Mouse (Mus musculus): ENCODE results near the gene C1qtnf1.
"Not testable (repeated sequence)": the region's sequence is repeated elsewhere in the genome, so short reads cannot be mapped to it uniquely, and the experiment has no call there.

C1qtnf1 gene

DNA sequence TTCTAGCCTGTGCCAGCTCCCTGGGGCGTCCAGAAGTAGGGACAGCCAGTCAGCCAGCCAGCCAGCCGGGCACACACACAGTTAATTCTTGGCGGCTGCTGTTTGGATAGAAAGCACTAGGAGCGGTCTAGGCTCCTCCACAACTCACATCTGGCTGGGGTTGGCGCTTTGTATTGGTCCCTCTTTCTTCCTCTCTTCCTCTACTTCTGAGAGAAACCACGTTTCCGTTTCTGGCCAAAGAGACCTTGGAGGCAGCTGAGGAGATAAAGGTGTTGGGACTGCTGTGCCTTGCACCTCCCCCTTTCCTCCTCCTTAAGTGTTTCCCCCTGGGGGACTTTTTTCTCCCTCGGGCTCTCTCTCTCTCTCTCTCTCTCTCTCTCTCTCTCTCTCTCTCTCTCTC lies at the start of gene C1qtnf1:
Gene C1qtnf1 (plus strand): TSS at position 218 of the 400 bp plus-strand sequence.
- in situ Hi-C loops (cut with MboI, MseI), result no loop called here

DNA sequence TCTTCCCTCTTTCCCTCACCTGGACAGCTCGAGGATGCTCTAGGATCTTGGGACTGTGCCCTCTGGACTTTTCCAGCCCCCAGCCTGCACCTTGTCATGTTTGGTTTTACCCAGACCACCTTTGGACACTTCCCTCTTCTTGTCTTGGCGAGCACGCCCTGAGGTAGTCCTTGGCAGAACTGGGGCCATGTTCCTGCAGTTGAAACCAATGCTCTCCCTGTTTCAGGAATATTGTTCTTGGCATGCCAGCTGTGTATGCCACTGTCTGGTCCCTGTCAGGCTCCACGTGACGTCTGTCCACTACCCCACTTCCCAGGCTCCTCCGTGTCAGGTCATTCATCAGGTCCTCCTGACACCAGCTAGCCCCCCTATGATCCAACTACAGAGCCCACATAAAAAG lies 49.3 kb upstream of the C1qtnf1 start:
- in situ Hi-C loops (cut with MboI, MseI), result loop anchor here (10.0 kb wide), 1 partner anchor 54 kb away; no protein-coding TSS in a partner anchor

DNA sequence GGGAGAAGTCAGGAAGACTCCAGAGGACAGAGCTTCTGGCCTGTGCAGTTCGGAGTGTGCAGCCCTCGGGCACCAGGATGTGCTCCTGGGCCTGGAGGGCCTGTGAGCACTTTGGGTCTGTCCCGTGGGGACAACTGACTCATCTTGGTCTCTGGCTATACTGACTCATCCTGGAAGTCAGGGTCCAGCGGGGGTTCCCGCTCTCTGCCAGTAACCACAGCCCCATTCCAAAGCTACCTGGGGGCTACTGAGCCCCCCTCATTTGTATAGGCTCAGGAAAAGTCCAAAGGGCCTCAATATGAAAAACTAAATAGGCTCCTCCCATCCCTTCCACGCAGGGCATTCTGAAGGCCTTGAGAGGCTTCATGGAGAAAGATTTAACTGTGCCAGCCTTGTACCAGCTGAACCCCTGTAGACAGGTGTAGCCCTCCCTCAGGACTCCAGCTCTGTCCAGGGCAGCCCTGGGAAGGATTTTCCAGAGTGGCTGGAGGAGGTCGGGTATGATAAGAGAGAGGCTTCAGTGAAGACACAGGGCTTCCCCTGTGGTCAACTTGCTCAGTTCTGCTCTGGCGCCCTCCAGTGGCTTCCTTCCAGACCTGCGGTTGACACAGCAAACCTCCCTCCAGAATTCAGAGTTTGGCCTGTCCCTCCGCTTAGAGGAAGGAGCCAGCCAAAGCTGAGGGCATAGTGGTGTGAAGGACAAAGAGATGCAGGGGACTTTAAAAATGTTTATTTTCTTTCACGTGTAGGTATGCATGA lies 48.6 kb upstream of the C1qtnf1 start:
- in situ Hi-C loops (cut with MboI, MseI), result loop anchor here (10.0 kb wide), 1 partner anchor 55 kb away; no protein-coding TSS in a partner anchor

DNA sequence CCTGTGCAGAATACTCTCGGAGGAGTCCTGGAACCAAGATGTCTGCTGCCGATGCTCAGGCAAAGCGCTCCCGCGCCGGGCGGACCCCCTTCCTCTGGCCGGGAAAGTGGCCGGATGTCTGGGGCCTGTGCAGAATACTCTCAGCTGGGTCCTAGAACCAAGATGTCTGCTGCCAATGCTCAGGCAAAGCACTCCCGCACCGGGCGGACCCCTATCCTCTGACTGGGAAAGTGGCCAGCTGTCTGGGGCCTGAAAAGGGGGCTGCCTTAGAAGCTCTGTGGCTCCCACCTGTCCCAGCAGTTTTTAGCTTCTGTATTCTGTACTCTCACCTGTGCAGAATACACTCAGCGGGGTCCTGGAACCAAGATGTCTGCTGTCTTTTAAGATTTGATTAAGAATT lies 40.2 kb upstream of the C1qtnf1 start:
- in situ Hi-C loops (cut with MboI, MseI), result not testable (repeated sequence)

DNA sequence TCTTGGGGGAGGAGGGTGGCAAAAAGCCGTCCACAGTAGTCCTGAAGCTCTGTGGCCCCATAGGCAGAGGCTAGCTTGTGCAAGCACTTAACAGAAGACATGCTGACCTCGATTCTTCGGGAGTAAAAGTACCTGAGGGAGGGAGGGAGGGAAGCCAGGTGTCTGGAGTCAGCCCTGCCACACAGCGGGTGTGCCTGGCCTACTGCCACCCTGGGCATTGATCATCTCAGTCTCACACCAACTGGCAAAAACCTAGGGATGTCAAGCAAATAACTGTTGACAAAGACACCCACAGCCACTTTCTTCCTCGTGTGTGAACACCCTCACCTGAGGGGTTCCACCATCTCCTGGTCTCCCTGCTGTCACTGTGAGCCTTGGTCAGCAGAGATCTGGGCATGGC lies 34.0 kb upstream of the C1qtnf1 start:
- in situ Hi-C loops (cut with MboI, MseI), result no loop called here

DNA sequence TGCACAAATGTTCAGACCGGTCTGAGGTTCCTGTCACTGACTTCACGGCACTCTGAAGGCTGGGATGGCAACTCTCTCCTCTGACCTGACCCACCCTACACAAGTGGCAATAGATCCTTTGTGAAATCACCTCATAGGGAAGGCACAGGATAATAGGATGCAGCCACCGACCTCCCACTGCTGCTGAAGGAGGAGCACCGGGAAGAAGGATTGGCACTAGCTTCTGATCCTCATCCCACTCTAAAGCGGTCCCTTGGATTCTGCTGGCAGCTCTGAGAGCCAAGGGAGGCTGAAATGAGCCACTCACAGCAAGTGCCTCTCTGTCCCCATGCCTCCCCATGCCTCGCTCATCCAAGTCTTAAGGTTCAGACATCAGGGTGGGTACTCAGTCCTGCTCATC lies 33.5 kb upstream of the C1qtnf1 start:
- in situ Hi-C loops (cut with MboI, MseI), result no loop called here

DNA sequence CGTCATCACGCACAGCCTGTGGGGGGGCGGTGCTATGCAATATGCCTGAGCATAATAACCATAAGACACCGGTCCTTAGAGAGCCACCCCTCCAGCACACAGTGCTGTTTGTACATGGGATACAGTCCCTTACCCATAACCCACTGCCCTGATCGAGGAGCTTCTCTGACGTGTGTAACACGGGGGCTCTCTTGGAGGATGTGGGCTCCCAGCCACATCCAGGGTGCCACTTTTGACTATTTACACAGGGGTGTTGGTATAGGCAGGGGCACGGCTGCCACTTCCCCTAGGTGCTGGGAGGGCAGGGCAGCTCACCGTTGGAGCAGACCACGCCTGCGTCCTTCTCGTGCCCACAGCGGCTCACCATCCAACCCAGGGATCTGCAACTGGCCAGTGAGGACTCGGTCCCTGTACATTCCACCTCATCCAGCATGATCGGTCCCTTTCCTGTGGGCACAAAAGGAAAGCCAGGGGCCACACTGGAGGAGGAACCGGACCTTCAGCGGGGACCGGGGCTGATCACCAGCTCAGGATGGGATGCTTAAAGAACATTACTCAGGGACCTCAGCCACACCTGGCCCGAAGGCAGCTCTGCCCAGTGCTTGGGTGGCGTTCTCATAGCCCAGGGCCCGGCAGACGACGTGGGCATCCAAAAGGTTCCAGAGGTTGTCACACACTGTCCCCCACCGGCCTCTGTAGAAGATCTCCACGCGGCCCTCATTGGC lies 30.0 kb upstream of the C1qtnf1 start:
- in situ Hi-C loops (cut with MboI, MseI), result no loop called here

DNA sequence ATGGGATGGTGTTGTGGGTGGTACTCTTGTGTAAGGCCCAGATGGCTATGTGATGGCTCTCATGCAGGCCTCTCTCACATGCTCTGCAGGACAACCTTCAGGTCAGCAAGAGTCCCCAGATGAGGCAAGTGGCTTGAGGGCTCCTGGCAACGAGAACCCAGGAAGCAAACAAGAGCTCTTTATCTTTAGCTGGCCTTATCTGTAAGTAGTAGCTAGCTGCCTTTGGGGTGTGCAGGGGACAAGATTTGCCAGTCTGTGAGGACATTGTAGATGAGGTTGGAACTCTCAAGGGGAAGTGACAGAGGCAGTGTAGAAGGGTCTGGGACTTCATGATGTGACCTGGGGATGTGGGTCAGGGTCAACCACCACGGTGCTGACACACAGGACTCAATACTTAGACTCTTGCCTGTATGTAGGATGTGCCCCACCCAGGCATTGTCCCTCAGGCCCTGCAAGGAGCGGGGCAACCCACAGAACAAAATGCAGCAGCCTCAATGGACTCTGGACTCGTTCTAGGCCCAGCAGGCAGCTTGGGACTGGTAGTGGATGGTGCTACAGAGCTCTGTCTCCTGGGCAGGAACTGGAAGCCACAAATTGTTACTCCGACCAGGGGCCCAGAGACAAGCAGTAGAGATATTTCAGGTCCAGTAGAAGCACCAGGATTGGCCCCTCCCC lies 28.0 kb upstream of the C1qtnf1 start:
- in situ Hi-C loops (cut with MboI, MseI), result no loop called here

DNA sequence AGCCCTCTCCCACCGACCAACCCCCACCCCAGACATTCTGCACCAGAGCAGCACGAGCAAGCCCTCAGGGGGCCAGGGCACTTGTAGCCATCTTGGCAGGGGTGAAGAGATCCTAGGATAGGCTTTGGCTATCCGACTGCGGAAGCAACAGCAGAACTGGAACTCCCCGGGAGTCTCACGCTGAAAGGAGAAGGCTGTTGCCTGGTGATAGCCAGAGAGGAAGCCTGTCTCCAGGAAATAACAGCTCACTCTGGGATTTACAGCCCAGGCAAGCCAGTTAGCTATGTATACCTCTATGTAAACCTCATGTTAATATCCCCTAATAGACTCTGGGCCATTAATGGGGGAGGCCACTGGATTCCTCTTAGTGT lies 27.5 kb upstream of the C1qtnf1 start:
- in situ Hi-C loops (cut with MboI, MseI), result no loop called here

DNA sequence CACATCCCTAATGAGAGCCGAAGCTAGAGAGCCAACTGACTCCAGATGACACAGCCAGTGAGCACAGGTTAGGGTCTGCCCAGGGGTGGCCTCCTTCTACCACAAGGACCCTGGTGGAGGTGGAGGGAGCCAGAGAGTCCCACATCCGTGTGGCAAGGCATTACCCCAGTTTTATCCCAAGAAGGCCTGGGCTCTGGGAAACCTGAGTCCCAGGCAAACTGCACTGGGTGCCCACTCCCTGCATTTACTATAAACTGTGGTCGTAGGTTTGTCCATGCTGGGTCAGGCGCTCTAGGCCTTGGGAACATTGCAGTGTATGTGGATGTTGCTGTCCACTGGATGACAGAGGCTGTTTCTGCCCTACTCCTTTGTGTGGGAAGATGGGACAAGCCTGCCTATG lies 26.8 kb upstream of the C1qtnf1 start:
- in situ Hi-C loops (cut with MboI, MseI), result no loop called here

DNA sequence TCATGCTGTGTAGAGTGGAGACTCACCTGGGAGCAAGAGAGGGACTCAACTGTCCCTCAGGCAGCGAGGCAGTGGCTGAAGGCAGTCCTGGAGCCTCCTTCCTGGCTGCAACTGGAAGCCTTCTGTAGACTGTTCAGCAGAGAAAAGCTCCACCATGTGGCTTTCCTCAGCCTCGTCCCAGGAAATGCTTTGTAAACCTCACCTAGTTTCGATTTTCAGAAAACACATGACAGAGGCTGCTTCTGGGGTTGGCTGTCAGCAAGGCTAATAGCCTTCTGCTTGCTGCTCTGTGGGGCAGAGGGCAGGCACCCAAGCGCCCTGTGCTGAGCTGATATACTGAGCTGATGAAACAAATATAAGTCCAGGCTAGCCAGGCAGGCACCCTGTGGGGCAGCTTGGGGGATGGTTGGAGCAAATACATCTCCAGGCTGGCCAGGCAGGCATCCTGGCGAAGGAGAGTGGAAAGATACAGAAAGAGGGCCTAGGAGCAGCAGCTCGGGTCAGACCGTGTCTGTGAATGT lies 26.2 kb upstream of the C1qtnf1 start, which contains the start of gene Lgals3bp:
Gene Lgals3bp (minus strand): TSS at position 333 of the 521 bp plus-strand sequence.
- in situ Hi-C loops (cut with MboI, MseI), result no loop called here

DNA sequence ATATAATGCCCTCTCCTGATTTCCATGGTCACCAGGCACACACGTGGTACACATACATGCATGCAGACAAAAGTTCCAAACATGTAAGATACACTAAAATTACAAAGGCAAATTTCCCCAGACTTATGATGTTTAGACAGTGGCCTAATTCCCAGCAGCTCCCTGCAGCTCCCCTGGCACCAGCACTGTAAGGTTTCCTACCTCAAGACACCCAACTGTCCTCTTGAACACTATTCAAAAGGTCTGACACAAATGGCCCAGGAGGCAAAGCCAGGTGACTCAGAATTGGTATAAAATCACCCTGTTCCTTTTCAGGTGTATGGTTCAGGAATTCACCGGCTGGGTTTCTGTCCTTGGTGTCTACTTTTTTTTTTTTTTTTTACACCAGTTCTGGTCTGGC lies 24.8 kb upstream of the C1qtnf1 start:
- in situ Hi-C loops (cut with MboI, MseI), result no loop called here

DNA sequence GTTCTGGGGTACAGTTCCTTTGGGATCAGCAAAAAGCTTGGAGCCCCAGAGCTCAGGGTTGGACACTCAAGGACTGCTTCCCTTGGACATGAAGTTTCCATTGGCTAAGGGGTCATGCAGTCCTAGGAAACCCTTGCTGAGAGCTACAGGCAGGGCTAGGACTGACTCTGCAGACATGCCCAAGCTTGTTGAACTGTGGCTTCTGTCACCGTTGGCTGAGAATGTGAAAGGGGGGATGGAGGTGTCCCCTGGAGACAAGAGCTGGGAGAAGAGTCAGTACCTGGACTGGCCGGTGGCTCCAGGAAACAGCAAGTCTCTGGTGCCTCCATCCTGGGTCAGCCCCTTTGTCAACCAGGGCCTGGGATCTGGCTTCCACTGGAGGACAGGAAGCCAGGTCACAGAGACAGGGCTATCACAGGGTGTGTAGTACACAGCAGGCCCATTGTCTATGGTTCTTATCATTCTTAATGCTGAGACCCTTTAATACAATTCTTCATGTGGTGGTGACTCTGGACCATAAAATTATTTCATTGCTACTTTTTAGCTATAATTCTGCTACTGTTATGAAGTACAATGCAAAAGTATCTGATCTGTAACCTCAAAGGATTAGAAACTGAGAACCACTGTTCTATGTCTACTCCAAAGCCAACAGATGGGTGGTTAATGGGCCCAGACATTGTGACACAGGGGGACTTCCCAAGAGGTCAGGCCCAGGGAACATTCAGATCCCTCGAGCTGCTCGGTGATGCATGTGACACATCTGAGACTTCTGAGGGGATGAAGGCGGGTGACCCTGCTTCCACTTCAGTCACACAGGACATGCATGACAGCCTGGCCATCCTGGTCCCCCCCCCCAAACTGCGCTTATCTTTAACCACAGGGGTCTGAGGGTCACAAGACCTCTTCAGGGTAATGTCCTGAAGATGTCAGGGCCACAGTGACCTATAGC lies 23.8 kb upstream of the C1qtnf1 start:
- in situ Hi-C loops (cut with MboI, MseI), result no loop called here

DNA sequence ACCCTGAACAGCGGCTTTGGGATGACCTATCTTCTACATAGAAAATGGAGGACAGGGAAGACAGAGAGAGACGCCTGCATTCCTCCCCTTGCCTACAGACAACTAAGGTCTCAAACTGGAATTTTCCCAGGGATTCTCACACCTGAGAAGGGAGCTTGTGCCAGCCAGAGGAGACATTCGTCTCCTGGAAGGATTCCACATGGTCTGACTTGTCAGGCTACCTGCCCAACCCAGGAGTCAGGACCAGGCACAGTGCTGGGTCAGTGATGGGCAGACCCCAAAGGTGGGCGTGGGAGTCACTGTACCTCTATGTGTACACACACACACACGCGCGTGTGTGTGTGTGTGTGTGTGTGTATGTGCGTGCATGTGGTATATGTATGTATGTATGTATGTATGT lies 22.7 kb upstream of the C1qtnf1 start:
- in situ Hi-C loops (cut with MboI, MseI), result no loop called here

DNA sequence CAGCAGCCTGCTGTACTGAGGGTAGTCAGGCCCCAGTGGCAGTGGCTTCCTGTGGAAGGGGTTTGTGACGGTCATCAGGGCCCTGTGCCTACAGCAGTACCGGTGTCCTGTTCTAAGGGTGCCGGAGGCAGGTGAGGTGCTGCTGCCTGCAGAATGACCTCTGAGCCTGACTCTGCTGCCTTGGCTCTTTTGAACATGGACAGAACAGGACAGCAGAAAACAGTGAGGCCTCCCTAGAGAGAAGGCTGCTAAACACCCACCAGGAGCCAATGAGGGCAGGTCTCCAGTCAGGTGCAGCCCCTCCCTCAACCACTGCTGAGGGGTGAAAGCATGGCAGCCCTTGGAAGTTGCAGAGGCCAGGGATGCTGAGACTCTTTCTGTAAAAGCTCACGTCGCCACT lies 21.5 kb upstream of the C1qtnf1 start:
- in situ Hi-C loops (cut with MboI, MseI), result no loop called here

DNA sequence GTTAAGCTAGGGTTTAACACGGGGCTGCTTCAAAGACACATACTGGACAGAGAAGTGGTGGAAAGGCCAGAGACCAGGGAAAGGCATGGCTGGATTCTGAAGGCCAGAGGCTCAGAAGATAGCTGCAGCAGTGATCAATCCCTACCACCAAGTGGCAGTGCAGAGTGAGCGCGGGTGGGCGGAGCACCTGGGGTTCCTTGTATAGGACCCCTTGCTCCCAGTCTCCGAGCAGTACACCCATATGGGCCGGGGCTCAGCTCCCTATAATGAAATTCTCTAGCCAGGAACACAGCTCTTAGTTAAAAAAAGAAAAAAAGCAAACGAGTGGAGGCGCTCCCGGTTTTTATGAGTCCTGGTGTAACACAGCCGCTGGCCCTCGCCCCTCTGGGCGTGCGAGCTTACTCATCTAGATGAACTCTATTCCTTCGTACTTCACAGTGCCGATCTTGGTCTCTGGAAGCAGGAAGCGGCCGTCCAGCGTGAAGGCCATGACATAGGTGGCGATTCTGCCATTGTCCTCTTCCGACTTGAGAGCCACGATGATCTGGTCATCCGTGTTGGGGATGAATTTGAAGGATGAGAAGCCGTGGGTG lies 20.6 kb upstream of the C1qtnf1 start:
- in situ Hi-C loops (cut with MboI, MseI), result no loop called here

DNA sequence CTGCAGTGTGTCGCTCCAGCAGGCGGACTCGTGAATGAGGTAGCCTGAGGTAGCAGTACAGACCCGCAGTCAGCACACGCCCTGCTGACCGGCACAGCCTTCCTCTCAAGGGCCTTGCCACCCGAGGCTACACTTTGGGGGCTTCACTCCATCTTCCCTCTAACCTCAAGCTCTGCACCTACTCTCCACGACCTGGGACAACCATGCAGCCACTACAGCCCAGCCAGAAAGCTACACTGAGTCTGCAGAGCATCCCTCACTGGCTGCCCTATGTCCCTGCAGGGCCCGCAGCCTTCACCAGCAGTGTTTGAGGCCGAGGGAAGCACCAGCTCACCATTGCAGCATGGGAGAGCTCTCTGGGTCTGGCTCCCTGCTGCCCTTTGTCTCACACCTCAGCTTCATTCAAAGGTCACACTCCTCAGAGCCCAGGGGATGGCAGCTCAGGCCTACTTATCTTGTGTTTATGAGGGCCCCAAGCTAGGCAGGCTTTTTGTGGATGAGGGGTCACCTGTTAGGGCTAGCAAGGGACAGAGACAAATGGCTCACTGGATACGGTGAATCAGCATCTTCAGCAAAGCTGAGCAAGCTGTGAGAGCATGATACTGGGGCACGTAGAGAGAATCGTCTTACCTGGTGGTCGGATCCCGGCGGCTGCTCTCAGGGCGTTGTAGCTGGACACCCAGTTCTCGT lies 19.8 kb upstream of the C1qtnf1 start:
- in situ Hi-C loops (cut with MboI, MseI), result no loop called here

DNA sequence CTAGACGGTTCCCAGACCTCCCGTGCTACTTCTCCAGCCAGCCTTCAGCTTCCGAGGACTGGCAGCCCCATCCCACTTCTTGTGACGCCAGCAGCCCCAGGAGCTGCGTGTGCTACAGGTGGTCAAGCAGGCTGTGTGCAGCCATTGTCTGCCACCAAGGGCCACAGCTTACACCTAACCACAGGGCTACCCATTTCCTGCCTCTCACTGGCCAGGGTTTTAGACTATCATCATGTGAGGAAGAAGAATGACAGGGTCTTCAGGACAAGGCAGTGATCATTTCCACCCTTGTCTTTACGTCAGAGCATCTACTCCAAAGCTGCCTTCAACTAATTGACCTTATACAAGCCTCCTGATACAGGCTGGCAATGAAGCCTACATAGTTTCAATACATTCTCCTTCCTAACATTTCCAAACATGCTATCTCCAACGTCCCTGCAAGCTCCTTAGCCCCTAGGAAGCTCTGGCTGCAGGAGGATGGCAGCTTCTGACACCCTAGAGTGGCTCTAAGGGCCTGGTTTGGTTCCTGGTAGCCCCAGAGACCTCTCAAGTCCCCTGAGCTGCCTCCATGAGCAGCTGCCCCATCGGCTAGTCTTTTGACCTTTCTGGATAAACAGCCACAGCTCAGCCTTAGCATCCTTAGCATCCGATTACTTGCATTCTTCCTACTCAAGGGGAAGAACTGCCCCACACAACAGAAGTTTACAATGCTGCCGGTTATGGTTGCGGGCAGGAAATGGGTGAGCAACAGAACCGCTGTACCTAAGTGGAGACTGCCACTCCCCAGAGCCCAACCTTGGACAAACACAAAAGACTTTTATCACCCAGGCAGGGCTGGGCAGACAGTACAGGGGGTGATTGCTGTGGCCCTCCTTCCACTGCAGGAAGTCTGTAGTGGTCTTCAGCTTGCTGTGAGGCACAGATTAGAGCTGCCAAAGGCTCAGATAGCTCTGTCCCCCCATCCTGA lies 18.6 kb upstream of the C1qtnf1 start:
- in situ Hi-C loops (cut with MboI, MseI), result loop anchor here (10.0 kb wide), 1 partner anchor 1825 kb away; the partner anchor contains the start of genes Aanat and Ube2o

DNA sequence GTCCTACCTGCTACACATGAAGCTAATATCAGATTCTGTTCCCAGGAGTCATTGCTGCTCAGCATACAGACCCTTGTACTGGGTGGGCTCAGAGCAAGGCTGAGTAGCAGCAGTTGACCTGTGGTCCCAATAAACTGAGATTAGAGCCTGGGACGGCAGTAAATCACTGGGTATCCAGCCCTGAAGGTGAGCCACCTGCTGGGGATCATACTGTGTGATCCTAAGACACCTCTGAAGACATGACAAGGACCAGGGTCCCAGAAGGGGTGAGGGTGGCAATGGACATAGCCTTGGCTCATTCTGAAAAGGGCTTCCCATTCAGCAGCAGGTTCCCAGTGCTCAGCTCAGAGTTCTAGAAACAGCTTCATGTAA lies 17.9 kb upstream of the C1qtnf1 start:
- in situ Hi-C loops (cut with MboI, MseI), result loop anchor here (10.0 kb wide), 1 partner anchor 1825 kb away; the partner anchor contains the start of genes Aanat and Ube2o

Data from T-helper 1 cell (primary cell).